26 mouse cellular contexts compared by ENCODE assay signal in genomic region chr2:38974171-38974570, GRCm38 (mm10). TPM values are rescaled to one million over a fixed set of nuclear protein-coding genes. Genes with fewer than 3 reads are reported as not detected.
DNase-seq lines count a peak whose midpoint lies in the region; ATAC-seq and TF ChIP-seq lines count a peak whose summit lies in the region.
"Had no signal": no experiment of that assay in that cellular context is flagged by ENCODE, and none has a peak within 500 bp of the region (broad histone marks: within the 10 kb centered on the region; RNA-seq: fewer than 3 reads in every experiment).

No protein-coding gene starts in this region.

- DNase-seq in adrenal gland, adult 2 months: peak; percentile 60
- DNase-seq in adrenal gland, adult 8-10 months: no peak
- DNase-seq in A20 (ENCODE audit: low read depth, low spot score) (peak; percentile 69), adipocyte (ENCODE audit: low spot score) (peak; percentile 55)
- DNase-seq in midbrain, postnatal 0 days (ENCODE audit: low spot score): no peak
- no peak for DNase-seq in right cerebral cortex, postnatal 14 days
- DNase-seq: cerebellum, adult 2 months; gastrocnemius, postnatal 25 days; heart, adult 18-20 months; kidney, adult 11 months had no signal

- ATAC-seq in forebrain, embryonic 16.5 days: no peak
- no peak for ATAC-seq in midbrain, postnatal 0 days (ENCODE audit: low FRiP score)
- ATAC-seq: inflammation-experienced regulatory T-cells, adult 6 months; midbrain, embryonic 16.5 days had no signal

- no peak overlapping the region for H3K27ac ChIP-seq in forebrain, embryonic 16.5 days (ENCODE audit: low read length)
- no peak overlapping the region for H3K27ac ChIP-seq in midbrain, postnatal 0 days (ENCODE audit: low read depth, low read length)
- H3K27ac ChIP-seq: embryonic facial prominence, embryonic 10.5 days; embryonic facial prominence, embryonic 15.5 days; forebrain, embryonic 12.5 days; hindbrain, embryonic 14.5 days; kidney, embryonic 15.5 days; left cerebral cortex, adult 2 months; limb, embryonic 13.5 days; lung, embryonic 15.5 days; neural tube, embryonic 13.5 days had no signal

- H3K4me1 ChIP-seq in forebrain, embryonic 16.5 days (replicated peaks; ENCODE audit: control insufficient read depth, insufficient read depth, low read length): no peaks in the 10 kb centered on the region
- H3K4me1 ChIP-seq in midbrain, postnatal 0 days (ENCODE audit: insufficient read depth, low read length): no peaks in the 10 kb centered on the region
- H3K4me1 ChIP-seq: embryonic facial prominence, embryonic 15.5 days; forebrain, embryonic 12.5 days; kidney, embryonic 15.5 days; limb, embryonic 13.5 days; lung, embryonic 15.5 days; neural tube, embryonic 13.5 days had no signal

- H3K9ac ChIP-seq in forebrain, embryonic 16.5 days (replicated peaks; ENCODE audit: low read depth, low read length): no peak overlapping the region
- no peak overlapping the region for H3K9ac ChIP-seq in midbrain, postnatal 0 days (replicated peaks; ENCODE audit: low read length, poor library complexity, severe bottlenecking)
- H3K9ac ChIP-seq: embryonic facial prominence, embryonic 15.5 days; forebrain, embryonic 12.5 days; heart, embryonic 12.5 days; hindbrain, embryonic 14.5 days; kidney, embryonic 15.5 days; limb, embryonic 13.5 days; lung, embryonic 15.5 days; neural tube, embryonic 13.5 days had no signal

- no peak overlapping the region for H3ac ChIP-seq in myocyte (ENCODE audit: control insufficient read depth, insufficient read length)

- H3K36me3 ChIP-seq in myocyte (ENCODE audit: control insufficient read depth, insufficient read depth): no peaks in the 10 kb centered on the region
- H3K36me3 ChIP-seq in forebrain, embryonic 16.5 days (ENCODE audit: control insufficient read depth, insufficient read depth): no peaks in the 10 kb centered on the region
- H3K36me3 ChIP-seq in midbrain, postnatal 0 days (ENCODE audit: insufficient read depth, low read length): no peaks in the 10 kb centered on the region
- H3K36me3 ChIP-seq: embryonic facial prominence, embryonic 10.5 days; embryonic facial prominence, embryonic 15.5 days; forebrain, embryonic 12.5 days; heart, embryonic 12.5 days; kidney, embryonic 15.5 days; limb, embryonic 13.5 days; lung, embryonic 15.5 days; neural tube, embryonic 13.5 days had no signal

- TF ChIP-seq CTCF in midbrain, postnatal 0 days (IDR thresholded peaks at IDR 0.05): no peak

- WGBS in forebrain, embryonic 16.5 days: 42% methylated on average over 2 of the region's 2 CpGs
- 35% methylated on average over 2 of the region's 2 CpGs for WGBS in midbrain, postnatal 0 days

- H3K9me3 ChIP-seq in forebrain, embryonic 16.5 days (ENCODE audit: control insufficient read depth, low read length): no peaks in the 10 kb centered on the region
- no peaks in the 10 kb centered on the region for H3K9me3 ChIP-seq in midbrain, postnatal 0 days (ENCODE audit: low read length)
- H3K9me3 ChIP-seq: embryonic facial prominence, embryonic 10.5 days; embryonic facial prominence, embryonic 15.5 days; forebrain, embryonic 12.5 days; heart, embryonic 12.5 days; kidney, embryonic 15.5 days; limb, embryonic 13.5 days; lung, embryonic 15.5 days; neural tube, embryonic 13.5 days had no signal

- no peaks in the 10 kb centered on the region for H3K27me3 ChIP-seq in myocyte (ENCODE audit: control insufficient read depth, insufficient read depth, insufficient read length)
- no peaks in the 10 kb centered on the region for H3K27me3 ChIP-seq in forebrain, embryonic 16.5 days (replicated peaks; ENCODE audit: control insufficient read depth, insufficient read depth, low read length)
- no peaks in the 10 kb centered on the region for H3K27me3 ChIP-seq in midbrain, postnatal 0 days (ENCODE audit: insufficient read depth, low read length)
- H3K27me3 ChIP-seq: embryonic facial prominence, embryonic 15.5 days; forebrain, embryonic 12.5 days; kidney, embryonic 15.5 days; limb, embryonic 13.5 days; lung, embryonic 15.5 days; neural tube, embryonic 13.5 days had no signal

- no peak overlapping the region for H3K4me3 ChIP-seq in myocyte
- H3K4me3 ChIP-seq in forebrain, embryonic 16.5 days (replicated peaks; ENCODE audit: low read length): no peak overlapping the region
- no peak overlapping the region for H3K4me3 ChIP-seq in midbrain, postnatal 0 days (ENCODE audit: low read depth, low read length)
- H3K4me3 ChIP-seq: embryonic facial prominence, embryonic 10.5 days; embryonic facial prominence, embryonic 15.5 days; forebrain, embryonic 12.5 days; heart, embryonic 12.5 days; kidney, embryonic 15.5 days; left cerebral cortex, adult 2 months; limb, embryonic 13.5 days; lung, embryonic 15.5 days; neural tube, embryonic 13.5 days had no signal

- TF ChIP-seq POLR2A in myocyte (IDR thresholded peaks at IDR 0.05; ENCODE audit: insufficient read length, low read depth): no peak

- no peaks in the 10 kb centered on the region for H3K79me2 ChIP-seq in myocyte (ENCODE audit: control insufficient read depth, insufficient read depth)

- H3K4me2 ChIP-seq in myocyte (ENCODE audit: low read depth): peak overlapping the region; percentile 52
- no peak overlapping the region for H3K4me2 ChIP-seq in forebrain, embryonic 16.5 days (ENCODE audit: low read length)
- H3K4me2 ChIP-seq in midbrain, postnatal 0 days (ENCODE audit: low read depth, low read length, poor library complexity, severe bottlenecking): no peak overlapping the region
- H3K4me2 ChIP-seq: embryonic facial prominence, embryonic 15.5 days; forebrain, embryonic 12.5 days; heart, embryonic 12.5 days; hindbrain, embryonic 14.5 days; kidney, embryonic 15.5 days; limb, embryonic 13.5 days; liver, embryonic 11.5 days; lung, embryonic 15.5 days; midbrain, embryonic 11.5 days; neural tube, embryonic 13.5 days had no signal

TF ChIP-seq in myocyte, 11 proteins besides CTCF, POLR2A, EP300 and RAD21:
- TF ChIP-seq MAX (IDR thresholded peaks at IDR 0.05; ENCODE audit: low read depth) (no peak), SRF (IDR thresholded peaks at IDR 0.05; ENCODE audit: control insufficient read depth, insufficient read length, low read depth) (no peak), MYOG (IDR thresholded peaks at IDR 0.05; ENCODE audit: control insufficient read depth in 1 of 3, insufficient read depth in 1 of 3, insufficient read length in 2 of 3, low read depth in 2 of 3) (peak in 1 of 3 experiments; percentile 60), MYOD1 (IDR thresholded peaks at IDR 0.05; ENCODE audit: control insufficient read depth in 1 of 3, insufficient read length in 2 of 3, low read depth in 2 of 3) (peak in 2 of 3 experiments; percentile 25 to 47)
TF ChIP-seq in myocyte: peak in this region for 2.

RNA-seq across cellular contexts. Expression of gene Wdr38, which starts 23.1 kb away (rescaled TPM):
- total RNA-seq in adrenal gland, adult 2 months (2021): under 1 TPM; 0.43 to 0.52 TPM
- polyA plus RNA-seq in adrenal gland, adult 2 months (2012; rRNA removed): 0.43 and 1.2 TPM in 2 replicates
- 1 to 10 TPM in 1 of 4 experiments, under 1 TPM in 3; 0.38 to 1.3 (median 0.64) TPM for total RNA-seq in adrenal gland, adult 8-10 months (2022)
- 0.66 TPM for polyA plus RNA-seq in myocyte (2012; fragmentation: generic; extraction: Trizol)
- polyA plus RNA-seq in forebrain, embryonic 16.5 days (2015; fragmentation: Nextera tagmentation; extraction: Ambion mirVana): 1.7 and 2.3 TPM in 2 replicates
- 0.71 and 3.4 TPM in 2 replicates for total RNA-seq in midbrain, postnatal 0 days (2014; rRNA removed)
- 0.49 and 0.72 TPM in 2 replicates for polyA plus RNA-seq in midbrain, postnatal 0 days (2015; fragmentation: Nextera tagmentation; extraction: Ambion mirVana)

RNA-seq across cellular contexts. Expression of gene Arpc5l, which starts 31.0 kb away (rescaled TPM):
- 10 to 100 TPM; 66.7 to 78.4 TPM for total RNA-seq in adrenal gland, adult 2 months (2021)
- 56.4 and 66.7 TPM in 2 replicates for polyA plus RNA-seq in adrenal gland, adult 2 months (2012; rRNA removed)
- 10 to 100 TPM; 86.2 to 93.4 (median 87.6) TPM for total RNA-seq in adrenal gland, adult 8-10 months (2022)
- polyA plus RNA-seq in myocyte (2012; fragmentation: generic; extraction: Trizol): 144 TPM
- 147 and 150 TPM in 2 replicates for polyA plus RNA-seq in forebrain, embryonic 16.5 days (2015; fragmentation: Nextera tagmentation; extraction: Ambion mirVana)
- total RNA-seq in midbrain, postnatal 0 days (2014; rRNA removed): 62.6 and 63.2 TPM in 2 replicates
- polyA plus RNA-seq in midbrain, postnatal 0 days (2015; fragmentation: Nextera tagmentation; extraction: Ambion mirVana): 162 and 177 TPM in 2 replicates

RNA-seq across cellular contexts. Expression of gene Rpl35, which starts 31.3 kb away (rescaled TPM):
- 100 to 1,000 TPM; 510 to 597 TPM for total RNA-seq in adrenal gland, adult 2 months (2021)
- 58.5 and 60.0 TPM in 2 replicates for polyA plus RNA-seq in adrenal gland, adult 2 months (2012; rRNA removed)
- total RNA-seq in adrenal gland, adult 8-10 months (2022): 100 to 1,000 TPM; 431 to 487 (median 461) TPM
- 1,480 TPM for polyA plus RNA-seq in myocyte (2012; fragmentation: generic; extraction: Trizol)
- 587 and 670 TPM in 2 replicates for polyA plus RNA-seq in forebrain, embryonic 16.5 days (2015; fragmentation: Nextera tagmentation; extraction: Ambion mirVana)
- total RNA-seq in midbrain, postnatal 0 days (2014; rRNA removed): 82.4 and 110 TPM in 2 replicates
- 566 and 596 TPM in 2 replicates for polyA plus RNA-seq in midbrain, postnatal 0 days (2015; fragmentation: Nextera tagmentation; extraction: Ambion mirVana)

RNA-seq across cellular contexts. Expression of gene Olfml2a, which starts 42.4 kb away (rescaled TPM):
- total RNA-seq in adrenal gland, adult 2 months (2021): 10 to 100 TPM in 1 of 2 experiments, 1 to 10 TPM in 1; 6.7 to 12.0 TPM
- 5.9 TPM in 2 replicates for polyA plus RNA-seq in adrenal gland, adult 2 months (2012; rRNA removed)
- total RNA-seq in adrenal gland, adult 8-10 months (2022): 10 to 100 TPM in 2 of 4 experiments, 1 to 10 TPM in 2; 6.9 to 18.9 (median 12.6) TPM
- 0.11 TPM for polyA plus RNA-seq in myocyte (2012; fragmentation: generic; extraction: Trizol)
- 2.6 and 3.0 TPM in 2 replicates for polyA plus RNA-seq in forebrain, embryonic 16.5 days (2015; fragmentation: Nextera tagmentation; extraction: Ambion mirVana)
- total RNA-seq in midbrain, postnatal 0 days (2014; rRNA removed): 10.0 and 10.6 TPM in 2 replicates
- 2.7 and 3.1 TPM in 2 replicates for polyA plus RNA-seq in midbrain, postnatal 0 days (2015; fragmentation: Nextera tagmentation; extraction: Ambion mirVana)

RNA-seq across cellular contexts. Expression of gene Nr6a1, which starts 46.7 kb away (rescaled TPM):
- total RNA-seq in adrenal gland, adult 2 months (2021): 1 to 10 TPM; 5.1 to 6.4 TPM
- polyA plus RNA-seq in adrenal gland, adult 2 months (2012; rRNA removed): 2.7 TPM in 2 replicates
- total RNA-seq in adrenal gland, adult 8-10 months (2022): 10 to 100 TPM in 2 of 4 experiments, 1 to 10 TPM in 2; 6.6 to 15.8 (median 9.7) TPM
- polyA plus RNA-seq in myocyte (2012; fragmentation: generic; extraction: Trizol): 1.8 TPM
- 1.1 and 1.5 TPM in 2 replicates for polyA plus RNA-seq in forebrain, embryonic 16.5 days (2015; fragmentation: Nextera tagmentation; extraction: Ambion mirVana)
- total RNA-seq in midbrain, postnatal 0 days (2014; rRNA removed): 4.9 and 11.5 TPM in 2 replicates
- polyA plus RNA-seq in midbrain, postnatal 0 days (2015; fragmentation: Nextera tagmentation; extraction: Ambion mirVana): 0.93 and 0.98 TPM in 2 replicates

Comparison
In these comparisons a context has a peak if more than half of its experiments do, and no peak if none do; other contexts are left out.
1. DNase-seq: peak in adrenal gland, adult 2 months (single experiment), A20 (single experiment) and adipocyte (single experiment); none in adrenal gland, adult 8-10 months (single experiment), midbrain, postnatal 0 days (single experiment) and right cerebral cortex, postnatal 14 days (single experiment).